Comparison of ENCODE assay signal across 24 mouse cellular contexts in the genomic region with DNA sequence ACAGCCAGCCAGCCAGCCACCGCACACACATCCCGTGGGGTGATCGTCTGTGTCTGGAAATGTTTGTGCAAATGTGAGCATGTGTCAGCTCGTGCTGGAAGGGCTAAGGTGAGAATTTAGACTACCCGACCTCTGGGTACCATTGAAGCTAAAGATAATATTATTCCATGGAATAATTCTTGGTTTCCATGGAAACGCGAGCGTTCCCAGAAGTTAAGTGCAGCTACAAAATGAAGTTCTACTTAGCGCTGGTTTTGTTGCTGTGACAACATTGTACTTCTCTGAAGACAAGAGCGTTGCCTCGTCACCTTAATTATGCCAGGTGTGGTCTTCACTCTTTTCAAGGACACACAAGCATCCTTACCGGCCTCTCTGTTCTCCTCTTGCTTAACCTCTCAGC. TPM values are rescaled to one million over a fixed set of nuclear protein-coding genes. Genes with fewer than 3 reads are reported as not detected.
A peak's percentile ranks its signal among the peaks of the same experiment; 100 is the strongest.
DNase-seq lines count a peak whose midpoint lies in the region; ATAC-seq and TF ChIP-seq lines count a peak whose summit lies in the region.
"Had no signal": no experiment of that assay in that cellular context is flagged by ENCODE, and none has a peak within 500 bp of the region (broad histone marks: within the 10 kb centered on the region; RNA-seq: fewer than 3 reads in every experiment).

No protein-coding gene starts in this region.

- no peaks in the 10 kb centered on the region for H3K36me3 ChIP-seq in embryonic facial prominence, embryonic 11.5 days (replicated peaks; ENCODE audit: control insufficient read depth, insufficient read depth, low read depth, low read length)
- H3K36me3 ChIP-seq in embryonic facial prominence, embryonic 10.5 days (replicated peaks): no peaks in the 10 kb centered on the region
- no peaks in the 10 kb centered on the region for H3K36me3 ChIP-seq in midbrain, embryonic 16.5 days (ENCODE audit: control insufficient read depth, insufficient read depth, low read length)
- no peaks in the 10 kb centered on the region for H3K36me3 ChIP-seq in midbrain, embryonic 15.5 days (replicated peaks)
- H3K36me3 ChIP-seq: embryonic facial prominence, embryonic 15.5 days; G1E; heart, embryonic 15.5 days had no signal

- no peak for TF ChIP-seq CTCF in left cerebral cortex, adult 2 months (IDR thresholded peaks at IDR 0.05)

- peak; percentile 38 for DNase-seq in embryonic facial prominence, embryonic 11.5 days (ENCODE audit: low spot score)
- no peak for DNase-seq in embryonic facial prominence, embryonic 10.5 days (ENCODE audit: low spot score)
- DNase-seq in left cerebral cortex, adult 2 months (ENCODE audit: extremely low spot score in 1 of 2, low spot score in 2 of 2): no peak
- DNase-seq in left cerebral cortex, postnatal 10 days (ENCODE audit: extremely low spot score in 1 of 2, low spot score in 2 of 2): no peak
- DNase-seq in mesoderm, embryonic 11.5 days (ENCODE audit: low read depth, low spot score): peak; percentile 23
- DNase-seq in adrenal gland, adult 18-20 months (ENCODE audit: low spot score in 2 of 2): no peak
- DNase-seq: adrenal gland, postnatal 25 days; cerebellum, adult 18-20 months; cerebellum, postnatal 36 days; gastrocnemius, postnatal 36 days; heart, postnatal 4 days; kidney, adult 2 months; kidney, postnatal 10 days; lung, adult 2 months; lung, postnatal 36 days; right cerebral cortex, postnatal 25 days; thymus, adult 2 months had no signal

- intact Hi-C loops in left cerebral cortex, adult 2 months (cut with DNase I): loop anchor here (10.0 kb wide), 2 partner anchors 527 to 1137 kb away; no protein-coding TSS in a partner anchor
- intact Hi-C loops in left cerebral cortex, postnatal 10 days (cut with DNase I): loop anchor here (10.0 kb wide), 1 partner anchor 327 kb away; no protein-coding TSS in a partner anchor

- no peaks in the 10 kb centered on the region for H3K27me3 ChIP-seq in embryonic facial prominence, embryonic 11.5 days (ENCODE audit: control insufficient read depth, insufficient read depth, low read length)
- no peaks in the 10 kb centered on the region for H3K27me3 ChIP-seq in embryonic facial prominence, embryonic 10.5 days (replicated peaks; ENCODE audit: low read depth, poor library complexity, severe bottlenecking)
- H3K27me3 ChIP-seq in midbrain, embryonic 16.5 days (ENCODE audit: control insufficient read depth, insufficient read depth, low read depth, low read length): no peaks in the 10 kb centered on the region
- H3K27me3 ChIP-seq in midbrain, embryonic 15.5 days (replicated peaks): no peaks in the 10 kb centered on the region
- H3K27me3 ChIP-seq: embryonic facial prominence, embryonic 15.5 days; heart, embryonic 15.5 days had no signal

- H3K27ac ChIP-seq in embryonic facial prominence, embryonic 11.5 days (replicated peaks; ENCODE audit: low read depth, low read length): no peak overlapping the region
- H3K27ac ChIP-seq in embryonic facial prominence, embryonic 10.5 days (replicated peaks): no peak overlapping the region
- H3K27ac ChIP-seq in left cerebral cortex, adult 2 months: no peak overlapping the region
- H3K27ac ChIP-seq in midbrain, embryonic 16.5 days (ENCODE audit: low read length): peak overlapping the region; percentile 40; the same call in 1 of the 2 replicates
- H3K27ac ChIP-seq in midbrain, embryonic 15.5 days: no peak overlapping the region
- H3K27ac ChIP-seq: embryonic facial prominence, embryonic 15.5 days; heart, embryonic 15.5 days had no signal

- WGBS in embryonic facial prominence, embryonic 11.5 days: 58% methylated on average over 12 of the region's 12 CpGs
- WGBS in embryonic facial prominence, embryonic 10.5 days: 72% methylated on average over 12 of the region's 12 CpGs
- 65% methylated on average over 12 of the region's 12 CpGs for WGBS in midbrain, embryonic 16.5 days
- WGBS in midbrain, embryonic 15.5 days: 57% methylated on average over 12 of the region's 12 CpGs

- no peak overlapping the region for H3K4me3 ChIP-seq in embryonic facial prominence, embryonic 11.5 days (ENCODE audit: low read depth, low read length)
- H3K4me3 ChIP-seq in embryonic facial prominence, embryonic 10.5 days: no peak overlapping the region
- H3K4me3 ChIP-seq in left cerebral cortex, adult 2 months: peak overlapping the region; percentile 27
- no peak overlapping the region for H3K4me3 ChIP-seq in midbrain, embryonic 16.5 days (ENCODE audit: low read depth, low read length)
- H3K4me3 ChIP-seq in midbrain, embryonic 15.5 days: no peak overlapping the region
- H3K4me3 ChIP-seq: embryonic facial prominence, embryonic 15.5 days; heart, embryonic 15.5 days had no signal

- H3K4me1 ChIP-seq in embryonic facial prominence, embryonic 11.5 days (ENCODE audit: control insufficient read depth, insufficient read depth, low read length): no peaks in the 10 kb centered on the region
- peaks cover 13% of the 10 kb centered on the region for H3K4me1 ChIP-seq in embryonic facial prominence, embryonic 10.5 days
- no peaks in the 10 kb centered on the region for H3K4me1 ChIP-seq in midbrain, embryonic 16.5 days (ENCODE audit: control insufficient read depth, insufficient read depth, low read length)
- H3K4me1 ChIP-seq in midbrain, embryonic 15.5 days: no peaks in the 10 kb centered on the region
- H3K4me1 ChIP-seq: embryonic facial prominence, embryonic 15.5 days; heart, embryonic 15.5 days had no signal

- ATAC-seq in embryonic facial prominence, embryonic 11.5 days (replicated peaks; ENCODE audit: insufficient number of reproducible peaks, low FRiP score, low TSS enrichment, low read depth): no peak
- no peak for ATAC-seq in midbrain, embryonic 16.5 days
- ATAC-seq in midbrain, embryonic 15.5 days (replicated peaks): no peak
- ATAC-seq: forebrain, embryonic 16.5 days had no signal

- no peak overlapping the region for H3K9ac ChIP-seq in embryonic facial prominence, embryonic 11.5 days (replicated peaks; ENCODE audit: low read length)
- no peak overlapping the region for H3K9ac ChIP-seq in midbrain, embryonic 16.5 days (ENCODE audit: low read depth, low read length)
- H3K9ac ChIP-seq in midbrain, embryonic 15.5 days: no peak overlapping the region
- H3K9ac ChIP-seq: embryonic facial prominence, embryonic 15.5 days; heart, embryonic 15.5 days had no signal

- no peak overlapping the region for H3K4me2 ChIP-seq in embryonic facial prominence, embryonic 11.5 days (ENCODE audit: low read depth, low read length)
- H3K4me2 ChIP-seq in midbrain, embryonic 16.5 days (ENCODE audit: low read length): 0 out of 2 replicates have a peak overlapping the region, but pooled peaks have one; percentile 5
- H3K4me2 ChIP-seq in midbrain, embryonic 15.5 days: no peak overlapping the region
- H3K4me2 ChIP-seq: embryonic facial prominence, embryonic 15.5 days; heart, embryonic 15.5 days; liver, embryonic 11.5 days had no signal

- H3K9me3 ChIP-seq in embryonic facial prominence, embryonic 11.5 days (replicated peaks; ENCODE audit: control insufficient read depth, low read length): no peaks in the 10 kb centered on the region
- H3K9me3 ChIP-seq in embryonic facial prominence, embryonic 10.5 days: no peaks in the 10 kb centered on the region
- H3K9me3 ChIP-seq in midbrain, embryonic 16.5 days (replicated peaks; ENCODE audit: control insufficient read depth, low read length, poor library complexity, severe bottlenecking): no peaks in the 10 kb centered on the region; the same call in 1 of the 2 replicates
- no peaks in the 10 kb centered on the region for H3K9me3 ChIP-seq in midbrain, embryonic 15.5 days
- H3K9me3 ChIP-seq: embryonic facial prominence, embryonic 15.5 days; heart, embryonic 15.5 days had no signal

RNA-seq across cellular contexts. Expression of a gene that starts 39.0 kb away (rescaled TPM):
- polyA plus RNA-seq in embryonic facial prominence, embryonic 11.5 days (2014; fragmentation: Nextera tagmentation; extraction: Ambion mirVana): 18.9 and 19.3 TPM in 2 replicates
- polyA plus RNA-seq in embryonic facial prominence, embryonic 10.5 days (2016; fragmentation: Nextera tagmentation; extraction: Ambion mirVana): 20.0 and 22.6 TPM in 2 replicates
- 10 to 100 TPM; 11.7 TPM for total RNA-seq in left cerebral cortex, adult 2 months (2021)
- total RNA-seq in left cerebral cortex, postnatal 10 days (2021): 10 to 100 TPM in 1 of 2 experiments, 1 to 10 TPM in 1; 8.6 to 10.2 TPM
- polyA plus RNA-seq in midbrain, embryonic 16.5 days (2015; fragmentation: Nextera tagmentation; extraction: Ambion mirVana): 13.4 and 15.6 TPM in 2 replicates
- polyA plus RNA-seq in midbrain, embryonic 15.5 days (2015; fragmentation: Nextera tagmentation; extraction: Ambion mirVana): 12.2 and 13.3 TPM in 2 replicates
- total RNA-seq in adrenal gland, adult 18-20 months (2021): 1 to 10 TPM; 4.6 to 5.5 TPM

Comparison
In these comparisons a context has a peak if more than half of its experiments do, and no peak if none do; other contexts are left out.
1. DNase-seq: peak in embryonic facial prominence, embryonic 11.5 days (single experiment) and mesoderm, embryonic 11.5 days (single experiment); none in embryonic facial prominence, embryonic 10.5 days (single experiment), left cerebral cortex, adult 2 months (0 of 2), left cerebral cortex, postnatal 10 days (0 of 2) and adrenal gland, adult 18-20 months (0 of 2).